Mouse (Mus musculus) T-cell, adult 2 months (primary cell): ENCODE measurements around the gene Zdhhc12.
"Not testable (repeated sequence)": the region's sequence is repeated elsewhere in the genome, so short reads cannot be mapped to it uniquely, and the experiment has no call there.

ENCODE experiments used
- DNase-seq: peaks from one replicate; pipeline ENCODE4 v3.0.0; 2022; ENCODE audit warnings: low spot score

Gene Zdhhc12

DNA sequence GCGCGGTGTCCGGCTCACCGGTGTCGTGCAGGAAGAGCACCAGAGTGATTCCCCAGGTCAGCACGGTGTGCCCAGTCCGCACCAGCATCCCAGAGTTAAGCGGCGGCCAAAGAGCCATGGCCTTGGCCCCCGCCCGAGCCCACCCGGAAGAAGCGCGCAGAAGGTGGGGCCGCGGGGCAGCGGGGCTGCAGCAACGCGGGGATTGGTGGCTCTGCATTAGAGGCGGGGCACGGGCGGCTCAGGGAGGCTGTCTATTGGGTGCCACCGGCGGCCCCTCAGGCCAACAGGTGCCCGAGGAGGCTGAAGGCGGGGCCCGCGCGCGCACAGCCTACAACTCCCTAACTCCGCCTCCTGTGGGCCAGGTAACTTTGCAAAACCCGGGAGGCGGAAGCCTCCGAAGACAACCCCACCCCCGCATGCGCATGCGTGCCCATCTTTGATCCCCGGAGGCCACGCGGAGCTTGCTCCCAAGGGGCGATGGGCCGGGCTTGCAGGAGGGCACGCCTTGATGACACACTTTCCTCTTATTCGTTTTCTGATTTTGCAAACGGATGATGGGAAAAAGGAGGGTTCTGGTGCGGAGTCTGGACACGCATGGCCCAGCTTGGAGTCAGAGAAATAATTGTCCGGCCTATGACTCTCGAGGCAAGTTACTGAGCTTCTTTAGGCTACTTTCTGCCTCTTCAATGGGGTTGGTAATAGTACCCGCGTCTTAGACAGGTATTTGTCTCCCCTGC is at the start of gene Zdhhc12:
Gene Zdhhc12 (minus strand): TSS at position 178 of the 737 bp plus-strand sequence.
- peak; percentile 99 for DNase-seq

DNA sequence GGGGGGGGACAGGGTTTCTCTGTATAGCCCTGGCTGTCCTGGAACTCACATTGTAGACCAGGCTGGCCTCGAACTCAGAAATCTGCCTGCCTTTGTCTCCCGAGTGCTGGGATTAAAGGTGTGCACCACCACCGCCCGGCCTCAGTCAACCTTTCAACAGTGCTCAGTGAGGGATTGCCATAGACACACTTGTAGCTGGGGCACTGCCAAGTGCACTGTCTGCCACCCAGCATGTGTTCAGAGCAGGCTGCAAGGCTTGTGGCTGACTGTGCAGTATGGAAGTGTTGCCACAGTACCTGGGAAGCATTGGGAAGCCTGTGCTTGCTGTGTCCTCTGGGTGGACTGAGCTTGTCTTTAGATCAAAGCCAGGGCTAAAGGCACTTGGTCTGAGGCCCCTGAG is 46.6 kb upstream of the Zdhhc12 start:
- not testable (repeated sequence) for DNase-seq

DNA sequence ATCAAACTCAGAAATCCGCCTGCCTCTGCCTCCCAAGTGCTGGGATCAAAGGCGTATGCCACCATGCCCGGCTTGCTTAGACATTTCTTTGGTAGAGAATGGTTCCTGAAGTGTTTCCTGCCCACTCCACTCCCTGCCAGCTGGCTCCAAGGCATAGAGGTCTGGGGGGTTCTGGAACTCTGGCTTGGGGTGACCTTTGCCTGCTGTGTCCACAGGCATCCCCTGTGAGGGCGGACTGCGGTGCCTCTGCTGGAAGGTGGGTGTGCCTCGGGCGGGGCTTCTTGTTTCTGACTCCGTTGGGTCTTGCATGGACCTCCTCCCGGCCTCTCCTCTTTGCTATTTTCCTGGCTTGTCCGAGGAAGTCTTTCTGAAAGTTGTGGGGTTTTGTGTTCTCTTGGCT is 43.0 kb upstream of the Zdhhc12 start:
- no peak for DNase-seq

- DNase-seq = no peak
Observed at GRCm38 (mm10) chr2:30134928-30135620, 41.6 kb upstream of the Zdhhc12 start.

DNA sequence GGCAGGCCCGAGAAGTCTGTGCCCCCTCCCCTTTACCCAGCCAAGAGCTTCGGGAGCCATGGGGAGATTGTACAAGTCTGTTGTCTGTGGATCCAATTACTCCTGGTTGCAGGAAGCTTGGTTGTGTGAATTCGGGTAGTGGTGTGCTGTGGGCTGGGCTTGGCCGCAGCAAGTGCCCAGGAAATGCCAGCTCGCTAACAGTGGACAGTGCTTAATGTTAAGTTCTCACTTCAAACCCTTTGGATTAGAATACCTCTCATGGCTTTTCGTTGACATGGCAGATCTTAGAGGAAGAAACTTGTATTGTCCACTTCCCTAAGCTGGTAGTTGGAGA is 40.9 kb upstream of the Zdhhc12 start:
- no peak for DNase-seq

DNA sequence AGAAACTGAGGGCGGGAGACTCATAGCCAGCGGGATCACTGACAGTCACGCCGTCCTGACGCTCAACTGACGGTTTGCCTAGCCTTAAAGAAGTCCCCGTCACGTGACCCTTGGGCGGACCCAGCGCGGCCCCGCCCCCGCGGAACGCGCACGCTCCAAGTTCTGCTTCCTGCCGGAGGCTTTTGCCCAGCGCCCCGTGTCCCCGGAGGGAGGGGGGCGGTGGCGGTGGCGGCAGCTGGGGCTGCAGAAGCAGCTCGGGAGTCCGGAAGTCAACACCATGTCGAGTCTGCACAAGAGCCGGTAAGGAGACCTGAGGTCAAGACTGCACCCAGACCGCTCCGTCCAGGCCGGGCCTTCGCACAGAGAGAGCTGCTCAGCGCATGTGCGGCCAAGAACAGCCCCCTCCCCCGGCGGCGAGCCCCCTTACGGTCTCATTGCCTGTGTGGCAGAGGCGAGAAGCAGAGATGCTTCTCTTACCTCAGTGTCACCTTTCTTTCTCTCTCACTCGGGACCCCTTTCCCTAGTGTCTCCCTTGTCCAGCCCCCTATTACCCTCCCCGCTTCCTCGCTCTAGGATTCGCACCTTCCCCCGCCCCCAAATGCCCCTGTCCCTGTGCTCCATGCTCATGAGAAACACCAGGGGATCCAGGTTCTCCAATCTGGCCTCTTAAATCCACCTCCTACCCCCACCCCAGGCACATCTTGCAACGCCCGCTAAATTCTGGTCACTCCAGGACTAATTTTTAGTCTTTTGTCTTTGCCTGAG is 40.3 kb upstream of the Zdhhc12 start, which contains the start of gene Tbc1d13:
Gene Tbc1d13 (plus strand): TSS at position 134 of the 765 bp plus-strand sequence.
- DNase-seq = peak; percentile 99

- DNase-seq = no peak
Observed at GRCm38 (mm10) chr2:30132801-30133612, 39.6 kb upstream of the Zdhhc12 start.

DNA sequence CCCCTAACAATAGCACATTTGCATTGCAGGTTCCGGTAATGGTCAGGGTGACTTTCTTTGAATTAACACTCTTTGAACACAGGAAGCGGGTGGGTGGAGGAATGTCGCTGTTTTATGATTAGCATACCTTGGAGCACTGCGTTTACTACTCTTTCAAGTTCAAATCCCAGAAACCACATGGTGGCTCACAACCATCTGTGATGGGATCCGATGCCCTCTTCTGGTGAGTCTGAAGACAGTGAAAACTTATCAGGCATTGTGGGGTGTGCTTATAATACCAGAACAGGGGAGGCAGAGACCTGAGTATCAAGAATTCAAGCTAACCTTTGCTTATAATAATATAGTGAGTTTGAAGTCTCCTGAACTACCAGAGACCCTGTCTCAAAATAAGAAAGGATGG is 37.8 kb upstream of the Zdhhc12 start:
- DNase-seq = peak; percentile 42

GRCm38 (mm10) chr2:30130156-30130555 is 36.7 kb upstream of the Zdhhc12 start:
- no peak for DNase-seq

DNA sequence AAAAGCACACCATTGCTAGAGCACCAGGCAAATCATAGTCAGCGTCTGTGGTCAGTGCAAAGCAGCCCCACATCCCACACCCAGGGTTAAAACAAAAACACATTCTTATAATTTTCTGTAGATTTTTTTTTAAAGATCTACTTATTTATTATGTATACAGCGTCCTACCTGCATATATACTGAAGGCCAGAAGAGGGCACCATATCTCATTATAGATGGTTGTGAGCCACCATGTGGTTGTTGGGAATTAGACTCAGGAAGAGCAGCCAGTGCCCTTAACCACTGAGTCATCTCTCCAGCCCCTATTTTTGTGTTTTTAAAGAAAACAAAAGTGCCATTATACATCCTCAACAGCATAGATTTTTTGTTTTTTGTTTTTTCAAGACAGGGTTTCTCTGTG is 35.3 kb upstream of the Zdhhc12 start:
- DNase-seq = peak; percentile 60

GRCm38 (mm10) chr2:30124472-30125274 is 31.2 kb upstream of the Zdhhc12 start, which contains the start of gene Zer1:
TSS of gene Zer1 (minus strand) at chr2:30124585.
- peak; percentile 94 for DNase-seq

DNA sequence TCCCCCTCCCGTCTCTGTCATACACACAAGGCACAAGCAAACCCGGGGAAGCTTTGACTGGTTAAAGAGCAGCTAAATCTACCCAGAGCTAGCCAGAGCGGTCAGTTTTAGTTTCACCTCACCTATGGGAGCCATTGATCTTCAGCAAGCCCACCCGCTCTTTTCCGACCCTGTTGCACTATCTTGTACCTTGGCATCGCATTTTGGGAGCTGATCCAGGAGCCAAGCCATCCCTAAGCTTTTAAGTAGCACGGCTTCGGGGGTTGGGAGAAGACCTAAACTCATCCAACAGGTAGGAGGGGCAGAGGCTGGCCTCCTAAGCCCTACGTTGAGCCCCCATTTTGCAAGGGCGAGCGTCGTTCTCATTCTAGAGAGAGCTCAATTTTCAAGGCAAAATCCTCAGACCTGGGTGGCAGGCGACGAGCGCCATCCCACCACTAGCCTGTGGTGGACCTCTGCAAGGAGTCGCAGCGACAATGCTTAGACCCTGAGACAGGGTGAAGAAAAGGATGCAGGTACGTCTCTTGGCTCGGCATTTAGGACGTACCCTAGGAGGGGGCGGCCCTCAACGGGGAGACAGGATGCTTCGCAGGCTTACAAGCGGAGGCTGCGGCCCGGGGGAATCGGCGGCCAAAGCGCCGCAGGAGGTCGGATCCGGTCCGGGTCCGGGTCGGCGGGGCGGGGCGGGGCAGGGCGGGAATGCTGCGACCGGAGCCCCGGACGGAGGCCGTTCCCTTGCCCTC is 30.5 kb upstream of the Zdhhc12 start:
- no peak for DNase-seq

DNA sequence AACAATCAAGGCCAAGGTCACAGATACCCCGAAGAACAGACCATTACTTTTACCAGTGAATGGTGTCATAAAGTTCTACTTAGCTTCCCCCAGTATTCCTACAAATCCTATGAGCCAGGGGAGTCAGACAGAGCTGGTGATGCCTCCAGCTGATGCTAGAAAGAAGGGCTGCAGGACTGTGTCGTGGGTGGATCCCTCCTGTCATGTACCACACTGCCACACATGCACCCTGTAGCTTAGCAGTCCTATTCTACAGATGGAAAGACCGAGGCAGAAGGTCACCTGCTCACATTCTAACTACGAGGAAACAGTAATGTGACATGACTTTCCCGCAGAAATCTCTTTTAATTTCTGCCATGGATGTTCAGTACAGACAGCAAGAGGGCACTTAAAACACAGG is 29.3 kb upstream of the Zdhhc12 start:
- DNase-seq = no peak

DNA sequence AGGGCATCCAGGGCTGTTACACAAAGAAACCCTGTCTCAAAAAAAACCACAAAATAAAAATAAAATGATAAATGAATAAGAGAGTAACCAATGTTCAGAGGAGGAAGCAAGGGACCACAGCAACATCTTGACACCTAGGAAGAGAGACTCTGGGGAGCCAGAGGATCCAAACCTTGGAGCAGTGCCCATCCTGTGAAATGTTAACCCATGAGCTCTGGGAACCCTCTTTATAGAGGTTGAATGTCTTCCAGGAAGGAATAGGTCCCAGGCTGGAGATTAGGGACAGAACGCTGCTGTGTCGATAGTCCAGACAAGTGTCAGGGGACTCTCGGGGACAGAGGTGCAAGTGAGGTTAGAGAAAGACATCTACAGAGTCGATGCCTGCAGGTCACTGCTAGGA is 26.8 kb upstream of the Zdhhc12 start:
- no peak for DNase-seq

DNA sequence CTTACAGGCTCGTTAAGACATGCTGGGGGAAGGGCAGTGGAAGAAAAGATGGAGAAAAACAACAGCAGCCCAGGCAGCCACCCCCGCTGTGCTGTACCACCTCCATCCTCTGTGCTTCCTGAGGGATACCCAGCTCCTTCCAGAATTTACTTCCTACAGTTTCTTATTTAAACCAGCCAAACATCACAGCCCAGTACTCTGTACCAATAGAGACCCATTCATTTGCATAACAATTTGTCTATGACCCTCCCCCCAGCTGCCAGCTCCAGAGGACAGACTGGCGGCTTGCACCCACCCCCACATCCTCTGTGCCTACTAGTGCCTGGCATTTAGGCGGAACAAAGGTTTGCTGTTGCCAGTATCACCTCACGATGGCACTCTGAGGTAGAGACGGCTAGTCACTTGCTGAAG is 26.2 kb upstream of the Zdhhc12 start:
- DNase-seq = peak; percentile 79

- DNase-seq = peak; percentile 32
Observed at GRCm38 (mm10) chr2:30112564-30112963, 19.1 kb upstream of the Zdhhc12 start.

DNA sequence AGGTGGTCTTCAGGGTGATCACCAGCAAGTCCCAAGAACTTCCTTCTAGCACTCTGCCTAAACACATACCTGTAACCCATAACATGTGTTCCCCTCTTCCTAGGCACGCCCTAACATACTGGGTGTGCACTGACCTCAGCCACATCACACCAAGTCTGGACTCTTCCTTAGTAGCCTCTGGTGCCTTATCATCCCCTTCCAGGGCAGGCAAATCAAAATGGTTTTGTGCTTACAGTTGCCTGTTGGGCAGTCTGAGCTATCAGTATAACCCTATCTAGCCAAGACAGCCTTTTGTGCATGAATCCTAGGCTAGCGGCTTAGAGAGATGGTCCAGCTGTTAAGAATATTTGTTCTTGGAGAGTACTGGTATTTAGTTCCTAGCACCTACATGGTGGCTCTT is 18.1 kb upstream of the Zdhhc12 start:
- DNase-seq = no peak

DNA sequence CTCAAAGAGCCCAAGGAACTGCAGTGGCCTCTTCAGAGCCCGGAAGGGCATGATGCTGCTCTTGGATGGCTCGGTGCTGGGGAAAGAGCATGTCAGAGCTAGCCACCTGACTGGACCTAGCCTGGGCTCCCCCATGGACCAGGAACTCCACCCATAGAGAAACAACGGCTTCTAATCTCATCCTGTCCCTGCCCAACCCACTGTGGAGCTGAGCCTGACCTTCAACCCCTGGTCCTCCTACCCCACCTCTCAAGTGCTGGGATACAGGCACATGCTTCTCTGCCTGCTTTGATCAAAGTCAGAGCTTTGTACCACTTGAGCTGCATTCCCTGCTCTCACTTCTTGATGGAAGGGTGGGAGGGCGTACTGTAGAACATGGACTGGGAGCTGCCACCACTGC is 14.8 kb upstream of the Zdhhc12 start:
- DNase-seq = no peak

DNA sequence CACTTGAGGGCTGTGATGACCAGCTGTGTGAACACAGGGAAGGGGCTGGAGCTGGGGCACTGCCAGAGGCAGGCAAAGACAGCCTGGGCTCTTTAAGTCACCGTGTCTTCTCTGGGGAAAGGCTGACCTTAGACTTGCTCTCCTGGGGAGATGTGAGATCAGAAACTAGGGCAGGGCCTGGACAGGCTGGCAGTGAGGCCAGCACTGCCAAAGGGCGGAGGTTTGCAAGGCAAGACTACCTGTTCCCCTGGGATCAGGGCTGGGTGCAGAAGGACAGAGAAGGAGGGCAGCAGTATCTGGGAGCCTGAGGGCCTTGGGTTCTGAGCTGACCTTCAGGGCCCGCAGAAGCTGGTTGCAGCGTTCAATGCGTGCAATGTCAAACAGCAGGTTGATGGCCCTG is 14.2 kb upstream of the Zdhhc12 start:
- no peak for DNase-seq

DNA sequence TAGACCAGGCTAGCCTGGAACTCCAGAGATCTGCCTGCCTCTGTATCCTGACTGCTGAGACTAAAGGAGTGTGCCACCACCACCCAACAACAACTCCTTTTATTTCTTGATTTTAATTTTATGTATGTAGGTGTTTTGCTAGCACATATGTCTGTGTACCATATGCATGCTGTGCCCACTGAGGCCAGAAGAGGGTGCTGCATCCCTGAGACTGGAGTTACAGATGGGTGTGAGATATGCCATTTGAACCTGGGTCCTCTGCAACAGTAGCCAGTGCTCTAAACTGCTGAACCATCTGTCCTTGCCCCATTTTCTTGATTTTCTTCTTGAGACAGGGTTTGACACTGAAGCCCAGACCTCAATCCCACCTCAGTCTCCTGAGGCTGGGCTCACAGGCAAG is 12.9 kb upstream of the Zdhhc12 start:
- DNase-seq = peak; percentile 65
